ENCODE assay signal across 21 mouse cellular contexts in the genomic region with DNA sequence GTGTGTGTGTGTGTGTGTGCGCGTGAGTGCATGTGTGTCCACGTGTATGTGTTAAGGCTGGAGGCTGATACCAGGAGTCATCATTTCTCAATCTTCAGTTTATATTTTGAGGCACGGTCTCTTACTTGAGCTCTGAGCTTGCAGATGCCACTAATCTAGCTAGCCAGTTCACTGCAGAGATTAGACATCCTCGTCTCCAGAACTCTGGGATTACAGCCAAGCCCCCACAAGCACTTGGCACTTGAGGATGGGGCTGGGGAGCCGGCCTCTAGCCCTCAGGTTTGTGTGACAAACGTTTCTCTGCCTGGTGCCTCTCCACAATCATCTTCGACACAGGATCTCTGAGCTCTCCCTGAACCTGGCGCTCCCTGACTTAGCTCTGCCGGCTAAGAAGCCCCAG. TPM values are rescaled to one million over a fixed set of nuclear protein-coding genes. Genes with fewer than 3 reads are reported as not detected.
"Had no signal": no experiment of that assay in that cellular context is flagged by ENCODE, and none has a peak within 500 bp of the region (broad histone marks: within the 10 kb centered on the region; RNA-seq: fewer than 3 reads in every experiment).

No protein-coding gene starts in this region.

- H3K27me3 ChIP-seq: liver, embryonic 15.5 days; lung, embryonic 15.5 days; midbrain, embryonic 12.5 days; neural tube, embryonic 13.5 days; stomach, embryonic 15.5 days had no signal

- DNase-seq: liver, postnatal 0 days; lung, adult 2 months; lung, postnatal 14 days; lung, postnatal 36 days; midbrain, embryonic 14.5 days; right cerebral cortex, postnatal 14 days; thymus, adult 18-20 months; thymus, postnatal 14 days; thymus, postnatal 36 days had no signal

- H3K9ac ChIP-seq: liver, embryonic 15.5 days; liver, postnatal 0 days; lung, embryonic 15.5 days; midbrain, embryonic 12.5 days; neural tube, embryonic 13.5 days; stomach, embryonic 15.5 days had no signal

- ATAC-seq: liver, postnatal 0 days; lung, postnatal 0 days; midbrain, embryonic 16.5 days had no signal

- H3K4me3 ChIP-seq: liver, embryonic 15.5 days; lung, embryonic 15.5 days; midbrain, embryonic 12.5 days; myocyte; neural tube, embryonic 13.5 days; stomach, embryonic 15.5 days had no signal

- H3K27ac ChIP-seq: lung, embryonic 15.5 days; macrophage; midbrain, embryonic 12.5 days; neural tube, embryonic 13.5 days had no signal

- H3K36me3 ChIP-seq: liver, embryonic 15.5 days; lung, embryonic 15.5 days; midbrain, embryonic 12.5 days; neural tube, embryonic 13.5 days; stomach, embryonic 15.5 days had no signal

- H3K9me3 ChIP-seq: liver, embryonic 15.5 days; lung, embryonic 15.5 days; neural tube, embryonic 13.5 days; stomach, embryonic 15.5 days had no signal

- H3K4me2 ChIP-seq: liver, embryonic 15.5 days; lung, embryonic 15.5 days; midbrain, embryonic 12.5 days; neural tube, embryonic 13.5 days; stomach, embryonic 15.5 days had no signal

- H3K4me1 ChIP-seq: midbrain, embryonic 12.5 days; neural tube, embryonic 13.5 days; stomach, embryonic 15.5 days had no signal

RNA-seq across cellular contexts. Expression of gene Serpine1, which starts 18.8 kb away (rescaled TPM):
- polyA plus RNA-seq: neural tube, embryonic 11.5 days had no signal

RNA-seq across cellular contexts. Expression of gene Muc3, which starts 58.3 kb away (rescaled TPM):
- polyA plus RNA-seq: liver, embryonic 15.5 days; liver, postnatal 0 days; lung, adult 2 months; lung, embryonic 15.5 days; lung, postnatal 0 days; macrophage; midbrain, embryonic 12.5 days; midbrain, embryonic 14.5 days; midbrain, embryonic 16.5 days; myocyte; neural tube, embryonic 11.5 days; neural tube, embryonic 13.5 days; spleen, adult 2 months; urinary bladder, adult 2 months had no signal
